Mouse (Mus musculus): ENCODE results near the gene Chn2. TPM values are rescaled to one million over a fixed set of nuclear protein-coding genes. Genes with fewer than 3 reads are reported as not detected.

Gene Chn2
- polyA plus RNA-seq, 1 experiment from 2014 or later: 16.8 TPM

- Histone ChIP-seq H3K36me3 (ENCODE audit: inconsistent target) (no peaks in the 10 kb centered on the region), H3K27ac (no peak overlapping the region), H3K79me2 (ENCODE audit: inconsistent target) (no peaks in the 10 kb centered on the region), H3K4me3 (ENCODE audit: inconsistent target) (no peak overlapping the region)
Observed at GRCm38 (mm10) chr6:54030351-54030750, 9.0 kb upstream of the Chn2 start.

- no peaks in the 10 kb centered on the region for H3K79me2 ChIP-seq (ENCODE audit: inconsistent target)
- H3K36me3 ChIP-seq (ENCODE audit: inconsistent target): no peaks in the 10 kb centered on the region
- no peak overlapping the region for H3K27ac ChIP-seq
- no peak overlapping the region for H3K4me3 ChIP-seq (ENCODE audit: inconsistent target)
- 100% methylated on average over 3 of the region's 3 CpGs for WGBS (ENCODE audit: missing documents)
Observed at GRCm38 (mm10) chr6:54030776-54031175, 8.6 kb upstream of the Chn2 start.

GRCm38 (mm10) chr6:54034471-54034870, 4.9 kb upstream of the Chn2 start:
- Histone ChIP-seq H3K4me3 (ENCODE audit: inconsistent target) (no peak overlapping the region), H3K27ac (no peak overlapping the region), H3K36me3 (ENCODE audit: inconsistent target) (no peaks in the 10 kb centered on the region), H3K79me2 (ENCODE audit: inconsistent target) (no peaks in the 10 kb centered on the region)
- 15% methylated on average over 9 of the region's 9 CpGs for WGBS (ENCODE audit: missing documents)

- Histone ChIP-seq H3K36me3 (ENCODE audit: inconsistent target) (no peaks in the 10 kb centered on the region), H3K79me2 (ENCODE audit: inconsistent target) (no peaks in the 10 kb centered on the region), H3K27ac (no peak overlapping the region), H3K4me3 (ENCODE audit: inconsistent target) (no peak overlapping the region)
- WGBS (ENCODE audit: missing documents): 75% methylated on average over 3 of the region's 3 CpGs
Observed at GRCm38 (mm10) chr6:54035548-54035947, 3.8 kb upstream of the Chn2 start.

GRCm38 (mm10) chr6:54038866-54039265, 488 bp upstream of the Chn2 start:
- WGBS (ENCODE audit: missing documents): 59% methylated on average over 10 of the region's 10 CpGs
- Histone ChIP-seq H3K4me3 (ENCODE audit: inconsistent target) (peak overlapping the region; percentile 7; the same call in 1 of the 2 replicates), H3K79me2 (ENCODE audit: inconsistent target) (peaks cover 16% of the 10 kb centered on the region), H3K27ac (no peak overlapping the region), H3K36me3 (ENCODE audit: inconsistent target) (no peaks in the 10 kb centered on the region)

GRCm38 (mm10) chr6:54039805-54040447, 572 bp downstream of the Chn2 start:
- no peaks in the 10 kb centered on the region for H3K36me3 ChIP-seq (ENCODE audit: inconsistent target)
- peak overlapping the region; percentile 56 for H3K4me3 ChIP-seq (ENCODE audit: inconsistent target)
- H3K27ac ChIP-seq: no peak overlapping the region
- WGBS (ENCODE audit: missing documents): under 1% methylated on average over 51 of the region's 62 CpGs
- peaks cover 24% of the 10 kb centered on the region for H3K79me2 ChIP-seq (ENCODE audit: inconsistent target)

- Histone ChIP-seq H3K27ac (no peak overlapping the region), H3K4me3 (ENCODE audit: inconsistent target) (peak overlapping the region; percentile 56), H3K79me2 (ENCODE audit: inconsistent target) (peaks cover 29% of the 10 kb centered on the region), H3K36me3 (ENCODE audit: inconsistent target) (no peaks in the 10 kb centered on the region)
- WGBS (ENCODE audit: missing documents): 32% methylated on average over 8 of the region's 9 CpGs
Observed at GRCm38 (mm10) chr6:54040448-54040844, 1.1 kb downstream of the Chn2 start.

GRCm38 (mm10) chr6:54041386-54042043, 2.2 kb downstream of the Chn2 start:
- WGBS (ENCODE audit: missing documents): 39% methylated on average over 13 of the region's 13 CpGs
- H3K79me2 ChIP-seq (ENCODE audit: inconsistent target): peaks cover 30% of the 10 kb centered on the region
- peak overlapping the region; percentile 31 for H3K27ac ChIP-seq
- no peaks in the 10 kb centered on the region for H3K36me3 ChIP-seq (ENCODE audit: inconsistent target)
- H3K4me3 ChIP-seq (ENCODE audit: inconsistent target): no peak overlapping the region

- peaks cover 30% of the 10 kb centered on the region for H3K79me2 ChIP-seq (ENCODE audit: inconsistent target)
- H3K36me3 ChIP-seq (ENCODE audit: inconsistent target): no peaks in the 10 kb centered on the region
- 0 out of 2 replicates have a peak overlapping the region, but pooled peaks have one; percentile 31 for H3K27ac ChIP-seq
- 92% methylated on average over 1 of the region's 1 CpGs for WGBS (ENCODE audit: missing documents)
- H3K4me3 ChIP-seq (ENCODE audit: inconsistent target): no peak overlapping the region
Observed at GRCm38 (mm10) chr6:54042142-54042541, 2.8 kb downstream of the Chn2 start.

- no peak overlapping the region for H3K4me3 ChIP-seq (ENCODE audit: inconsistent target)
- H3K36me3 ChIP-seq (ENCODE audit: inconsistent target): no peaks in the 10 kb centered on the region
- H3K27ac ChIP-seq: no peak overlapping the region
- peaks cover 30% of the 10 kb centered on the region for H3K79me2 ChIP-seq (ENCODE audit: inconsistent target)
- WGBS (ENCODE audit: missing documents): 95% methylated on average over 5 of the region's 5 CpGs
Observed at GRCm38 (mm10) chr6:54043536-54043935, 4.2 kb downstream of the Chn2 start.

GRCm38 (mm10) chr6:54045748-54046721, 6.7 kb downstream of the Chn2 start:
- H3K27ac ChIP-seq: no peak overlapping the region
- WGBS (ENCODE audit: missing documents): 93% methylated on average over 8 of the region's 8 CpGs
- H3K79me2 ChIP-seq (ENCODE audit: inconsistent target): peaks cover 30% of the 10 kb centered on the region
- H3K36me3 ChIP-seq (ENCODE audit: inconsistent target): no peaks in the 10 kb centered on the region
- H3K4me3 ChIP-seq (ENCODE audit: inconsistent target): no peak overlapping the region

- Histone ChIP-seq H3K36me3 (ENCODE audit: inconsistent target) (no peaks in the 10 kb centered on the region), H3K27ac (no peak overlapping the region), H3K79me2 (ENCODE audit: inconsistent target) (peaks cover 30% of the 10 kb centered on the region), H3K4me3 (ENCODE audit: inconsistent target) (no peak overlapping the region)
- WGBS (ENCODE audit: missing documents): 97% methylated on average over 11 of the region's 11 CpGs
Observed at GRCm38 (mm10) chr6:54046884-54047747, 7.8 kb downstream of the Chn2 start.

GRCm38 (mm10) chr6:54048768-54049167, 9.4 kb downstream of the Chn2 start:
- 19% methylated on average over 6 of the region's 6 CpGs for WGBS (ENCODE audit: missing documents)
- Histone ChIP-seq H3K36me3 (ENCODE audit: inconsistent target) (no peaks in the 10 kb centered on the region), H3K79me2 (ENCODE audit: inconsistent target) (peaks cover 15% of the 10 kb centered on the region), H3K27ac (no peak overlapping the region), H3K4me3 (ENCODE audit: inconsistent target) (no peak overlapping the region)

- Histone ChIP-seq H3K4me3 (ENCODE audit: inconsistent target) (no peak overlapping the region), H3K36me3 (ENCODE audit: inconsistent target) (no peaks in the 10 kb centered on the region), H3K27ac (no peak overlapping the region), H3K79me2 (ENCODE audit: inconsistent target) (no peaks in the 10 kb centered on the region)
- WGBS (ENCODE audit: missing documents): 94% methylated on average over 7 of the region's 7 CpGs
Observed at GRCm38 (mm10) chr6:54051173-54051572, 11.8 kb downstream of the Chn2 start.
